Mouse (Mus musculus) heart, postnatal 0 days (tissue): Measurements from ENCODE around the gene Cd101. TPM values are rescaled to one million over a fixed set of nuclear protein-coding genes. Genes with fewer than 3 reads are reported as not detected.

Source experiments
- ATAC-seq: fragments of 200-750 bp; cut with Nextera tagmentation; 2 replicates; pipeline ENCODE4 v1.8.0; 2017; ENCODE audit warnings: low read depth, moderate number of reproducible peaks, moderate library complexity; ENCODE audit not compliant: insufficient read depth
- DNase-seq: peaks from one replicate; pipeline ENCODE4 v3.0.0-alpha.2; 2016; ENCODE audit warnings: low spot score
- H3K27ac ChIP-seq: fragments of 300-500 bp; sonication (generic); 2 replicates; pipeline ENCODE4 v1.5.1; 2014; ENCODE audit warnings: low read depth, mild to moderate bottlenecking
- H3K27me3 ChIP-seq: fragments of 300-500 bp; sonication (generic); 2 replicates; pipeline ENCODE4 v1.6.1; 2014; ENCODE audit warnings: low read length, mixed read lengths; ENCODE audit not compliant: control insufficient read depth, insufficient read depth
- H3K36me3 ChIP-seq: fragments of 300-500 bp; sonication (generic); replicated peaks from 2 replicates; pipeline ENCODE4 v1.6.1; 2014; ENCODE audit warnings: low read length, mixed read lengths; ENCODE audit not compliant: control insufficient read depth, insufficient read depth
- H3K4me1 ChIP-seq: fragments of 300-500 bp; sonication (generic); 2 replicates; pipeline ENCODE4 v1.6.1; 2014; ENCODE audit warnings: antibody characterized with exemption; ENCODE audit not compliant: control insufficient read depth, insufficient read depth
- H3K4me2 ChIP-seq: fragments of 300-500 bp; sonication (generic); 2 replicates; pipeline ENCODE4 v1.6.1; 2014; ENCODE audit warnings: low read depth, mild to moderate bottlenecking, low read length, moderate library complexity
- H3K4me3 ChIP-seq: fragments of 300-500 bp; sonication (generic); 2 replicates; pipeline ENCODE4 v1.5.1; 2014; ENCODE audit warnings: low read depth, low read length
- H3K9ac ChIP-seq: fragments of 300-500 bp; sonication (generic); replicated peaks from 2 replicates; pipeline ENCODE4 v1.6.1; 2014; ENCODE audit warnings: low read depth, low read length, mixed read lengths
- H3K9me3 ChIP-seq: fragments of 300-500 bp; sonication (generic); replicated peaks from 2 replicates; pipeline ENCODE4 v1.6.1; 2016; ENCODE audit warnings: low read length; ENCODE audit not compliant: control insufficient read depth
- CTCF ChIP-seq: IDR thresholded peaks from 2 replicates; pipeline ENCODE4 v1.5.1; 2016; ENCODE audit warnings: antibody characterized with exemption, control low read depth, low read depth
- EP300 ChIP-seq: IDR thresholded peaks from 2 replicates; pipeline ENCODE4 v1.6.1; 2016; ENCODE audit warnings: antibody characterized with exemption, low read depth
- WGBS: fragments of 180-500 bp; shearing (Covaris S2); extraction: QIAGEN DNeasy Blood & Tissue Kit; methylation state at CpG from one replicate; pipeline ENCODE4 v1.1.7; 2014; 5-methylcytosine and 5-hydroxymethylcytosine counted together
- polyA plus RNA-seq: library from polyadenylated mRNA; unstranded; fragments of >200 nt; fragmentation: Nextera tagmentation; extraction: Ambion mirVana; gene quantifications from 2 replicates; pipeline ENCODE4 v1.2.1, GENCODE M21; 2015
- total RNA-seq: library from RNA; depleted of rRNA; stranded (reverse); fragments of >200 nt; gene quantifications from 2 replicates; pipeline ENCODE4 v1.2.3, GENCODE M21; 2014; ENCODE audit warnings: low replicate concordance; rRNA removed

The Cd101 gene
- total RNA-seq (1.8 TPM in 1 of 2 replicates, not detected in the other), polyA plus RNA-seq (0.26 and 0.27 TPM in 2 replicates)

DNA sequence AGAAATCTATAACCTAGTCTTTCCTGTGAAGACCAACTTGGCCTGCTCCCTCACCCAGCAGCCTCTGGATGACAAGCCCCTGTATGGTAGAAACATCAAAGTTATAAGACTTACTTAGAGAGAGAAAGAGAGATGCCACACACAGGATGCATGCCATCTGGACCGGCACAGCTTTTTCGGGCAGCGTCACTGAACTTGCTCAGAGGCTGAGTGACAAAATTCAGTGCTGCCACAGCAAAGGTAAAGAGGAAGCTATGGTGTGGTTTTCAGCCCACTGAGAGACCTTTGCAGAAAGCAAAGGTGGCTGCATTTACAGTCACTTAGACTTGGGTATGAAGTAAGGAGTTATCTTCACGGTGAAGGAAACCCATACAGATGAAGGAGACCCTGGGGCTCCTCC, at the start of gene Cd101:
Gene Cd101 (minus strand): TSS at position 218 of the 400 bp plus-strand sequence.
- ATAC-seq (no peak), DNase-seq (no peak)
- no peak within 1 kb of the TSS for H3K9ac ChIP-seq
- H3K36me3 ChIP-seq: no peaks in the 10 kb centered on the region
- peaks cover 27% of the 10 kb centered on the region; the same call in 1 of the 2 replicates for H3K4me1 ChIP-seq
- TF ChIP-seq EP300: no peak
- H3K27ac ChIP-seq: no peak within 1 kb of the TSS
- 81% methylated on average over 4 of the region's 4 CpGs for WGBS
- no peak within 1 kb of the TSS for H3K4me3 ChIP-seq
- H3K27me3 ChIP-seq: no peaks in the 10 kb centered on the region
- H3K4me2 ChIP-seq: no peak within 1 kb of the TSS
- no peaks in the 10 kb centered on the region for H3K9me3 ChIP-seq

DNA sequence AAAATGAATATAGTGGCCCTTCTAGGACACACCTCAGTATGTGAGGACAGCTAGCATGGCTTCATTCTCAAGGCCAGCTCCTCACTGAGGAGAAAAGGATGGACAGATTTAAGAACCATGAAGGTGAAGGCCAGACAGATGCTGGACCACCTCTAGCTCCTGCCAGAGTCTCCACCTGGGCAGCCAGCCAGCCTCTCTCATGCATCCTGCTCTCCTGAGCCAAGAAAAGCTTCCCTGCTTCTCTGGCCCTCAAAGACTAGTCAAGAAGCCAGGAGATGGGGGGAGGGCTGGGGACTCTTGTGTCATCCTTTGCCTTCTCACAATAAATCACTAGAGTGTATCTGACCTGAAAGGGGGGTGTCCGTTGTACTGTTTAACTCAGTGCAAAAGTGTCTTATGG, 49.0 kb upstream of the Cd101 start:
- Histone ChIP-seq H3K36me3 (peaks cover 26% of the 10 kb centered on the region; the same call in 1 of the 2 replicates), H3K9ac (no peak overlapping the region), H3K4me1 (peaks cover 34% of the 10 kb centered on the region), H3K9me3 (no peaks in the 10 kb centered on the region), H3K4me3 (no peak overlapping the region), H3K4me2 (no peak overlapping the region), H3K27ac (no peak overlapping the region), H3K27me3 (no peaks in the 10 kb centered on the region)
- TF ChIP-seq CTCF (no peak), EP300 (no peak)
- ATAC-seq (peak; percentile 47; the same call in 1 of the 2 replicates), DNase-seq (peak; percentile 68)
- WGBS: 59% methylated on average over 1 of the region's 1 CpGs

- Histone ChIP-seq H3K4me2 (no peak overlapping the region), H3K4me1 (peaks cover 38% of the 10 kb centered on the region), H3K9ac (no peak overlapping the region), H3K27ac (no peak overlapping the region), H3K4me3 (no peak overlapping the region), H3K36me3 (peaks cover 26% of the 10 kb centered on the region; the same call in 1 of the 2 replicates), H3K9me3 (no peaks in the 10 kb centered on the region), H3K27me3 (no peaks in the 10 kb centered on the region)
- DNase-seq (no peak), ATAC-seq (no peak)
- no peak for TF ChIP-seq EP300
- no peak for TF ChIP-seq CTCF
- WGBS: 61% methylated on average over 6 of the region's 6 CpGs
These were observed 48.3 kb upstream of the Cd101 start for GRCm38 (mm10) chr3:101077710-101078100.

- Histone ChIP-seq H3K36me3 (peaks cover 26% of the 10 kb centered on the region; the same call in 1 of the 2 replicates), H3K4me2 (no peak overlapping the region), H3K9me3 (no peaks in the 10 kb centered on the region), H3K4me1 (peaks cover 41% of the 10 kb centered on the region), H3K9ac (no peak overlapping the region), H3K27me3 (no peaks in the 10 kb centered on the region), H3K27ac (no peak overlapping the region), H3K4me3 (no peak overlapping the region)
- TF ChIP-seq CTCF: no peak
- no peak for TF ChIP-seq EP300
- ATAC-seq (no peak), DNase-seq (no peak)
- 94% methylated on average over 25 of the region's 25 CpGs for WGBS
These were observed 47.8 kb upstream of the Cd101 start for GRCm38 (mm10) chr3:101076966-101077709.

GRCm38 (mm10) chr3:101075866-101076265, 46.5 kb upstream of the Cd101 start:
- Histone ChIP-seq H3K27ac (no peak overlapping the region), H3K9ac (no peak overlapping the region), H3K27me3 (no peaks in the 10 kb centered on the region), H3K4me1 (peaks cover 54% of the 10 kb centered on the region), H3K4me3 (no peak overlapping the region), H3K4me2 (no peak overlapping the region), H3K9me3 (no peaks in the 10 kb centered on the region), H3K36me3 (peaks cover 26% of the 10 kb centered on the region; the same call in 1 of the 2 replicates)
- WGBS: 51% methylated on average over 3 of the region's 3 CpGs
- no peak for DNase-seq
- ATAC-seq: no peak
- TF ChIP-seq EP300 (no peak), CTCF (no peak)
